10 mouse cellular contexts compared by ENCODE assay signal in the genomic region with DNA sequence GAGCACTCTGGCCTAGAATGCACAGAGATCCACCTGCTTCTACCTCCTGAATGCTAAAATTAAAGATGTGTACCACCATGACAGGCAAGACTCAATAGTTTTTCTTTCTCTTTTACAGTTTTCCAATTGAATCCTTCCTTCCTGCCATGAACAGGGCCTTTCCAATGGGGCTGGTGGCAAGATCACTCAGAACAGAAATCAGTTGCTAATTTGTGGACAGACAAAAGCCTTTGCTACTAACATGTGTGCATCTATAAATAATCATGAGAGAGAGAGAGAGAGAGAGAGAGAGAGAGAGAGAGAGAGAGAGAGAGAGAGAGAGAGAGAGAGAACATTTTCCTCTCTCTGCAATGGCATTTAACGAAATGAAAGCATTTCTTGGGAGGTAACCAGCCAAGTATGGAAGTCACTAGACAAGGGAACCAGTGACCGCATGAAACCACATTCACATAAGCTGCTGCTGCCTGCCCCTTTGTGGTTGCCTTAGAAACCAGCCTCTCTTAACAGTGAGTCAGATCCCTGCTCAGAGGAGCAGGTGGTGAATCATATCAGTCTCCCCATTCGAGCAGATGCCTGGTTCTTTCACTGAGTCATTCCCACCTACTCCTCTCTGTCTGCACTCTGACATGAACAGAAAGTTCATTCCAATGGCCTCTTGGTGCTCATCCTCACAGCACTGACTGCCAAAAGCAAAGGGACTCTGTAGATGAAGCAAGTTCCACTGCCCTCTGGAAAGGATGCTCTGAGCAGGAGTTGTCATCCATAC.
DNase-seq lines count a peak whose midpoint lies in the region; ATAC-seq and TF ChIP-seq lines count a peak whose summit lies in the region.
"Had no signal": no experiment of that assay in that cellular context is flagged by ENCODE, and none has a peak within 500 bp of the region (broad histone marks: within the 10 kb centered on the region; RNA-seq: fewer than 3 reads in every experiment).

No protein-coding gene starts in this region.

- TF ChIP-seq EP300 in stomach, postnatal 0 days (optimal IDR thresholded peaks at IDR 0.05), result no peak

- H3K27me3 ChIP-seq in kidney, embryonic 14.5 days (ENCODE audit: control insufficient read depth, insufficient read depth, low read length), result no peaks in the 10 kb centered on the region
- H3K27me3 ChIP-seq in midbrain, embryonic 13.5 days, result no peaks in the 10 kb centered on the region
- no peaks in the 10 kb centered on the region for H3K27me3 ChIP-seq in stomach, postnatal 0 days (ENCODE audit: control insufficient read depth, insufficient read depth, low read length)
- H3K27me3 ChIP-seq: heart, embryonic 13.5 days; megakaryocyte, embryonic 14.5 days had no signal

- peak; percentile 60; the same call in 1 of the 2 replicates for ATAC-seq in kidney, embryonic 14.5 days (ENCODE audit: low FRiP score, low TSS enrichment)
- ATAC-seq in midbrain, embryonic 13.5 days, result peak; percentile 96
- ATAC-seq in stomach, postnatal 0 days (ENCODE audit: low FRiP score, low TSS enrichment), result no peak

- H3K9me3 ChIP-seq in kidney, embryonic 14.5 days (ENCODE audit: control insufficient read depth, low read length), result no peaks in the 10 kb centered on the region
- H3K9me3 ChIP-seq in midbrain, embryonic 13.5 days, result no peaks in the 10 kb centered on the region
- no peaks in the 10 kb centered on the region for H3K9me3 ChIP-seq in stomach, postnatal 0 days (ENCODE audit: control insufficient read depth, low read length)
- H3K9me3 ChIP-seq: heart, embryonic 13.5 days; megakaryocyte, embryonic 14.5 days had no signal

- no peak for DNase-seq in kidney, adult 18-20 months
- peak; percentile 49 for DNase-seq in embryo, embryonic 11 days
- DNase-seq in kidney, postnatal 14 days, result peak; percentile 8
- no peak for DNase-seq in yolk sac, embryonic 10.5 days (ENCODE audit: low spot score)
- DNase-seq in stomach, postnatal 0 days (ENCODE audit: low spot score), result no peak
- DNase-seq in natural killer cell, adult 2 months (ENCODE audit: low spot score in 2 of 2), result no peak

- H3K36me3 ChIP-seq in kidney, embryonic 14.5 days (ENCODE audit: control insufficient read depth, insufficient read depth, low read length), result no peaks in the 10 kb centered on the region
- H3K36me3 ChIP-seq in midbrain, embryonic 13.5 days, result no peaks in the 10 kb centered on the region
- H3K36me3 ChIP-seq in stomach, postnatal 0 days (ENCODE audit: control insufficient read depth, insufficient read depth, low read length), result no peaks in the 10 kb centered on the region
- H3K36me3 ChIP-seq: heart, embryonic 13.5 days had no signal

- no peak overlapping the region for H3K4me3 ChIP-seq in kidney, embryonic 14.5 days (ENCODE audit: low read length)
- no peak overlapping the region for H3K4me3 ChIP-seq in midbrain, embryonic 13.5 days (replicated peaks)
- H3K4me3 ChIP-seq in stomach, postnatal 0 days (ENCODE audit: low read depth, low read length), result no peak overlapping the region
- H3K4me3 ChIP-seq: heart, embryonic 13.5 days; megakaryocyte, embryonic 14.5 days had no signal

- TF ChIP-seq CTCF in stomach, postnatal 0 days (IDR thresholded peaks at IDR 0.05; ENCODE audit: low read depth), result no peak

- H3K4me2 ChIP-seq in kidney, embryonic 14.5 days (replicated peaks; ENCODE audit: low read depth, low read length), result no peak overlapping the region
- no peak overlapping the region for H3K4me2 ChIP-seq in midbrain, embryonic 13.5 days (replicated peaks)
- no peak overlapping the region for H3K4me2 ChIP-seq in stomach, postnatal 0 days (replicated peaks; ENCODE audit: low read depth)
- H3K4me2 ChIP-seq: heart, embryonic 13.5 days had no signal

- WGBS in kidney, embryonic 14.5 days, result 58% methylated on average over 3 of the region's 3 CpGs
- WGBS in midbrain, embryonic 13.5 days, result 10% methylated on average over 3 of the region's 3 CpGs
- WGBS in stomach, postnatal 0 days, result 43% methylated on average over 3 of the region's 3 CpGs

- H3K27ac ChIP-seq in kidney, embryonic 14.5 days (ENCODE audit: low read depth, low read length), result no peak overlapping the region
- peak overlapping the region; percentile 42 for H3K27ac ChIP-seq in midbrain, embryonic 13.5 days
- H3K27ac ChIP-seq in stomach, postnatal 0 days (replicated peaks), result no peak overlapping the region
- H3K27ac ChIP-seq: heart, embryonic 13.5 days had no signal

- no peaks in the 10 kb centered on the region for H3K4me1 ChIP-seq in kidney, embryonic 14.5 days (ENCODE audit: control insufficient read depth, insufficient read depth, low read length)
- H3K4me1 ChIP-seq in midbrain, embryonic 13.5 days (replicated peaks), result peaks cover 21% of the 10 kb centered on the region
- H3K4me1 ChIP-seq in stomach, postnatal 0 days (replicated peaks; ENCODE audit: control insufficient read depth, insufficient read depth), result no peaks in the 10 kb centered on the region
- H3K4me1 ChIP-seq: heart, embryonic 13.5 days; megakaryocyte, embryonic 14.5 days had no signal

- H3K9ac ChIP-seq in kidney, embryonic 14.5 days (ENCODE audit: low read depth, low read length), result no peak overlapping the region
- no peak overlapping the region for H3K9ac ChIP-seq in midbrain, embryonic 13.5 days (replicated peaks)
- H3K9ac ChIP-seq in stomach, postnatal 0 days (ENCODE audit: low read length), result no peak overlapping the region
- H3K9ac ChIP-seq: heart, embryonic 13.5 days had no signal

Comparison
In these comparisons a context has a peak if more than half of its experiments do, and no peak if none do; other contexts are left out.
1. DNase-seq: peak in embryo, embryonic 11 days (single experiment) and kidney, postnatal 14 days (single experiment); none in kidney, adult 18-20 months (single experiment), yolk sac, embryonic 10.5 days (single experiment), stomach, postnatal 0 days (single experiment) and natural killer cell, adult 2 months (0 of 2).